Mouse (Mus musculus) frontal cortex, adult (tissue): ENCODE results near the gene Cryba2.

Experiments used
- ATAC-seq: cut with Nextera tagmentation; 2 replicates; pipeline ENCODE4 v1.9.2; 2017; ENCODE audit warnings: mild to moderate bottlenecking, moderate library complexity, mixed read lengths; ENCODE audit not compliant: low TSS enrichment

Gene Cryba2

GRCm38 (mm10) chr1:74850251-74850650 is 42.7 kb downstream of the Cryba2 start:
- peak; percentile 64 for ATAC-seq

- no peak for ATAC-seq
These were observed 44.0 kb downstream of the Cryba2 start for GRCm38 (mm10) chr1:74848946-74849345.

GRCm38 (mm10) chr1:74846341-74846740 is 46.6 kb downstream of the Cryba2 start:
- no peak for ATAC-seq

GRCm38 (mm10) chr1:74843090-74843489 is 49.9 kb downstream of the Cryba2 start:
- peak; percentile 55; the same call in 1 of the 2 replicates for ATAC-seq
